Mouse (Mus musculus) heart, adult 8-10 months (tissue): ENCODE measurements at regions not wholly inside any gene's neighbourhood (a gene's known extent, or its start where the extent isn't known, plus 50 kb on each side); places are given as distances from the start of the nearest gene placed in this dataset.
A peak's percentile ranks its signal among the peaks of the same experiment; 100 is the strongest.

Experiments
- DNase-seq: peaks from one replicate; pipeline ENCODE4 v3.0.0; 2022; ENCODE audit warnings: low spot score

DNA sequence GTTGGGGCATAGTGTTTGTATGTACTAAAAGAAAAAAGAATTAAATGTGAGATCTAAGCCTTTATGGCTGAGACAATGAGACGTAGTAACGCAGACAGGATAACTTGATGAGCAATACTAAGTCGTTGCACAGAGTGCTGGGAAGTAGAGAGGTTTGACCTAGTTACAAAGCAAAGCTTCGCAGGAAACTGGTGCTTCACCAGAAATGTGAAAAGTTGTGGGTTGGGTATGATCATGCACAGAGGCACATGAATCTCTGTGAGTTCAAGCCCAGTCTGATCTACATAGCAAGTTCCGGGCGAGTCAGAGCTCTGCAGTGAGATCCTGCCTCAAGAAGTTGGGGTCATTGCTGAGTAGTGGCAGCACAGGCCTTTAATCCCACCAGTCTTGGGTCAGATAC lies 65.3 kb upstream of the Jmy start:
- no peak for DNase-seq

DNA sequence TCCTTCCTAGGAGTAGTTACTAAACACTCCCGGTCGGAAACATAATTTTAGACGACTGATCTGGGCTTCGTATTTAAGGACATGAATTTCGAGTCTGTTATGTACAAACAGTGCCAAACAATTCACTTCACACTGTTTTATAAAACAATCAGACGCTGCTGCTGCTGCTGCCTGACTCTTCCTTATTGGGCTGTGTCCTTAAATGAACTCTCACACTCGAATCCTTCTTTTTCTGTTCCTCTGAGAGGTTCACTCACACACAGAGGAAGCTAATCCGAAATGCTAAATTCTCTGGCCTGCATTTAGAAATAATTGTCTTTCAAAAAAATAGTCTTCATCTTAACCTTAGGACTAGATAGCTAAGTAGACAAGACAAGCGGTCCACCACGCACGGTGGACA lies 64.5 kb upstream of the Jmy start:
- no peak for DNase-seq

GRCm38 (mm10) chr13:93560282-93560681 lies 60.7 kb upstream of the Jmy start:
- DNase-seq = no peak

DNA sequence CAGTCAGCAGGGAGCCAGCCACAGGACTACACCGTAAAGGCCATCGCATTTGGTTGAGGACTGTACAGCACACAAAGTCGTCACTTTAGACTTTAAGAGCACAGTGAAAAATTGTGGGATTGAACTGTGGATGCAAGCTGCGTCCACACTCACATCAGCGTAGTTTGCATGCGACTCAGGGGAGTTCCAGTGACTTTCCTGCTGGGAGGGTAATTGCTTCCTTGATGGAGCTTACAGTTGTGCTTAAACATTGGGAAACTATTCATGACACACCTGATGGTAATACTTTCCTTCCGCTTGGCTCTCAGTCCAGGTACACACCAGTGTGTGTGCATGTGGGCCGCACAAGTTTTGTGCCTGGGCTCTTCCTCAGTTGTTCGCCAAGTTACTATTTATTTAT lies 59.0 kb upstream of the Jmy start:
- DNase-seq = no peak

GRCm38 (mm10) chr13:93556119-93556518 lies 56.5 kb upstream of the Jmy start:
- DNase-seq = no peak

DNA sequence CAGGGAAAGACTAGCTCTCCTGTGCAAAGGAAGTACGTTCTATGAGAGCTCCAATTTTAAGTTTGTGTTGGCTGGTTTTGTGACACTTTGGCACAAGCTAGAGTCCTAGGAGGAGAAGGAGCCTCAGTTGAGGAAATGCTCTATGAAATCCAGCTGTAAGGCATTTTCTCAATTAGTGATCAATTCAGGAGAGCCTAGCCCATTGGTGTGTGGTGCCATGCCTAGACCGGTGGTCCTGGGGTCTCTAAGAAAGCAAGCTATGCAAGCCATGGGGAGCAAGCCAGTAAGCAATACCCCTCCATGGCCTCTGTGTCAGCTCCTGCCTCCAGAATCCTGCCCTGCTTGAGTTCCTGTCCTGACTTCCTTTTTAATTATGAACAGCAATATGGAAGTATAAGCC lies 55.3 kb upstream of the Jmy start:
- no peak for DNase-seq

DNA sequence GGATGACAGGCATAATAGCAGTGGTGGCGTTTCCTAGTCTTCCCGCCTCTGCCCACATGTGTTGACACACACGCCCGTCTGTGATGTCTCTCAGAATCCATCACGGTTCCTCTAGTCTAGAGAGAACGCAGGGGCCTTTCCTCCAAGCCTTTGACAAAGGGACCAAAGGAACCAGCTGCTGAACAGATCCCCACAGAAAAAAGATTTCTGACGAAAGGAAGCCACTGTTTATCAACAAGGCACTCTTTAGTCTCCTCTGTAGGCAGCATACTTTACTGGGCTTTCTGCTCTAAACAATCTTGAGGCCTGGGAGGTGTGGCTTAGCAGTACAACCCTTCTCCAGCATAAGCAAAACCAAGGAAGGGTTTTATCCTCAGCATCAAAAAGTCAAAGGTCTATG lies 54.3 kb upstream of the Jmy start:
- DNase-seq = no peak

- no peak for DNase-seq
Measured at GRCm38 (mm10) chr13:93553271-93553670, 53.7 kb upstream of the Jmy start.

- peak; percentile 13 for DNase-seq
Measured at GRCm38 (mm10) chr13:93550311-93550710, 50.7 kb upstream of the Jmy start.
